Mouse (Mus musculus): ENCODE results near the gene Zbtb17.

GRCm38 (mm10) chr4:141406516-141407299 is 37.7 kb upstream of the Zbtb17 start:
- peak; percentile 54; the same call in 1 of the 2 replicates for TF ChIP-seq CTCF (IDR thresholded peaks at IDR 0.05; ENCODE audit: borderline replicate concordance, extremely low read depth, insufficient read depth, insufficient read length)
- no peak for TF ChIP-seq POLR2A (IDR thresholded peaks at IDR 0.05; ENCODE audit: borderline replicate concordance, extremely low read depth, insufficient read depth, insufficient read length, poor library complexity, severe bottlenecking)
